In genomic region chr1:161735465-161736046, GRCm38 (mm10) we compare ENCODE assay signal across 9 mouse cellular contexts. TPM values are rescaled to one million over a fixed set of nuclear protein-coding genes. Genes with fewer than 3 reads are reported as not detected.
A peak's percentile ranks its signal among the peaks of the same experiment; 100 is the strongest.
DNase-seq lines count a peak whose midpoint lies in the region; ATAC-seq lines count a peak whose summit lies in the region.
"Had no signal": no experiment of that assay in that cellular context is flagged by ENCODE, and none has a peak within 500 bp of the region (broad histone marks: within the 10 kb centered on the region; RNA-seq: fewer than 3 reads in every experiment).

No protein-coding gene starts in this region.

- WGBS in macrophage (ENCODE audit: missing documents) = 35% methylated on average over 11 of the region's 11 CpGs

- no peaks in the 10 kb centered on the region for H3K36me3 ChIP-seq in macrophage (ENCODE audit: inconsistent target)

- H3K79me2 ChIP-seq in macrophage (ENCODE audit: inconsistent target) = no peaks in the 10 kb centered on the region

- no peak overlapping the region for H3K27ac ChIP-seq in macrophage

- peak overlapping the region; percentile 13; the same call in 1 of the 2 replicates for H3K4me3 ChIP-seq in macrophage (ENCODE audit: inconsistent target)

- no peak for ATAC-seq in monocyte, adult 5-6 weeks (replicated peaks; ENCODE audit: insufficient number of reproducible peaks, low FRiP score, low TSS enrichment, poor library complexity, severe bottlenecking)

- peak; percentile 3 for DNase-seq in heart, adult 8-10 months (ENCODE audit: low spot score)
- no peak for DNase-seq in heart, postnatal 36 days
- peak; percentile 87 for DNase-seq in 416B (ENCODE audit: low read depth)
- DNase-seq in c-Kit-positive CD71-negative TER-119-negative erythroid progenitor cells, embryonic 14.5 days (ENCODE audit: low read depth) = peak; percentile 50
- DNase-seq in urinary bladder, postnatal 10 days (ENCODE audit: low spot score) = no peak
- DNase-seq in Muller cell, postnatal 12 days (ENCODE audit: inconsistent ontology term) = no peak

- intact Hi-C loops in heart, postnatal 36 days (cut with DNase I) = loop anchor here (2.0 kb wide), 2 partner anchors 49 to 521 kb away; no protein-coding TSS in a partner anchor

RNA-seq across cellular contexts. Expression of gene Fasl, which starts 52.7 kb away (rescaled TPM):
- not detected for total RNA-seq in heart, adult 8-10 months (2022)
- total RNA-seq in heart, postnatal 36 days (2021) = not detected
- total RNA-seq in macrophage (2018; cell fraction: chromatin; rRNA removed) = not detected
- total RNA-seq in macrophage (2018; cell fraction: cytosol; rRNA removed) = not detected
- under 1 TPM in 1 of 26 experiments, not detected in 25; 0.22 TPM for total RNA-seq in macrophage (2018; cell fraction: nucleus; rRNA removed)
- not detected in 3 replicates for polyA plus RNA-seq in macrophage (2018)
- total RNA-seq in monocyte, adult 5-6 weeks (2017) = 161 to 263 TPM (median 164 TPM) in 3 replicates
- polyA plus RNA-seq: stomach, embryonic 16.5 days had no signal

Comparison
In these comparisons a context has a peak if more than half of its experiments do, and no peak if none do; other contexts are left out.
1. DNase-seq: peak in heart, adult 8-10 months (single experiment), 416B (single experiment) and c-Kit-positive CD71-negative TER-119-negative erythroid progenitor cells, embryonic 14.5 days (single experiment); none in heart, postnatal 36 days (0 of 2), urinary bladder, postnatal 10 days (single experiment) and Muller cell, postnatal 12 days (single experiment).
2. RNA of gene Fasl, which starts 52.7 kb away (total RNA-seq): 161 to 263 TPM in monocyte, adult 5-6 weeks; not detected in heart, adult 8-10 months and not detected in heart, postnatal 36 days; every median in the first group is over 100 times any median in the second.